Mouse (Mus musculus): Measurements from ENCODE around the gene Tfg.

The Tfg gene

DNA sequence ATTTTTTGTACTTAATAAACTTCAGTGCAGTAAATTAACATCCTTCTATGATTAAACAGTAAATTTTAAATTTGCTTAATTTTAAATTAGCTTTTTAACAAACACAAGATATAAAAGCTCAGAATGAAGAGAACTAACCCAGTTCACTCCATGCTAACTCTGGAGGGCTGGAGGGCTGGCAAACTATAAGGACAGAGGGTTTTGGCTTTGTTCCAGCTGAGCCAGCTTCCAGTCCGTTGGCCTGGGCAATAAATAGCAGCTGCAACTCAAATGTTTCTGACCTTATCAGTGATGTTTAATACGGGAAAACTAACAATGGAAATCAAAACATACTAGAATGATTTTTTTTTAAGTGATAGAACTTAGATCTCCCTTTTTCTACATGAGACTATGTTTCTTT, 72.0 kb downstream of the Tfg start:
- no peak for DNase-seq (ENCODE audit: low read depth, low spot score)
